Mouse (Mus musculus) layer of hippocampus, adult 2 months (tissue): ENCODE results near the gene Cyp46a1. TPM values are rescaled to one million over a fixed set of nuclear protein-coding genes. Genes with fewer than 3 reads are reported as not detected.

Experiments used
- DNase-seq, 2 experiments: peaks; one replicate each; pipeline ENCODE4 v3.0.0; 2022; ENCODE audit warnings: low spot score in 2 of 2
- H3K27ac ChIP-seq: fragments of 200-600 bp; 2 replicates; pipeline ENCODE4 v1.8.1; 2022
- H3K4me3 ChIP-seq: fragments of 200-600 bp; 2 replicates; pipeline ENCODE4 v1.8.1; 2022; ENCODE audit warnings: mild to moderate bottlenecking
- CTCF ChIP-seq: fragments of 200-600 bp; conservative IDR thresholded peaks from 2 replicates; pipeline ENCODE4 v1.8.1; 2022; ENCODE audit warnings: antibody characterized with exemption, mild to moderate bottlenecking, moderate library complexity
- total RNA-seq, 2 experiments: library from RNA; stranded (reverse); gene quantifications; 2 replicates each; pipeline ENCODE4 v1.2.3; 2021

Cyp46a1 gene
- total RNA-seq, 2 experiments from 2014 or later: 169 TPM

DNA sequence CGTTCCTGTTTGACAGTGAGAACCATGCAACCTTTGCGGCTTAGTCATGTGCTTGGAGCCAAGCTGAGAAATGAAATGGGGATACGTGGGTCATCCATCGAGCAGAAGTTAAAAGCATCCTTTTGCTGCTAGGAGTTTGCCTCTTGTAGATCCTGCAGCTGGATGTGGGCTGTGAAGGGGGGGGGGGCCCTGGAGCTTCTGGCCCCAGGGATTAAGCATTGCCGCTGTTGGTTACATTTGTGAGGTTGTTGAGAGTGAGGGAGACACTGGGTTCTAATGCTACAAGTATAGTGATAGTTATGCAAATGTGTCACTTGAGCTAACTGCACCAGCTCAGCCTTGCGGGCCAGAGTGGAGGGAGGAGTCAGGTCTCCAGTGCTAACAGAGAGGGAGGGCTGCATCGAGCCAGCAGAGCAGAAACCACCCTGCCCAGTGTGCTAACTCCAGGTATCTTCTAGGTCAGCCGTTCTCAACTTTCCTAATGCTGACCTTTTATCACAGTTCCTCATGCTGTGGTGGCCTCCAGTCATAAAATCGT, 16.9 kb upstream of the Cyp46a1 start:
- no peak overlapping the region for H3K27ac ChIP-seq
- TF ChIP-seq CTCF: no peak
- no peak overlapping the region for H3K4me3 ChIP-seq
- no peak for DNase-seq

DNA sequence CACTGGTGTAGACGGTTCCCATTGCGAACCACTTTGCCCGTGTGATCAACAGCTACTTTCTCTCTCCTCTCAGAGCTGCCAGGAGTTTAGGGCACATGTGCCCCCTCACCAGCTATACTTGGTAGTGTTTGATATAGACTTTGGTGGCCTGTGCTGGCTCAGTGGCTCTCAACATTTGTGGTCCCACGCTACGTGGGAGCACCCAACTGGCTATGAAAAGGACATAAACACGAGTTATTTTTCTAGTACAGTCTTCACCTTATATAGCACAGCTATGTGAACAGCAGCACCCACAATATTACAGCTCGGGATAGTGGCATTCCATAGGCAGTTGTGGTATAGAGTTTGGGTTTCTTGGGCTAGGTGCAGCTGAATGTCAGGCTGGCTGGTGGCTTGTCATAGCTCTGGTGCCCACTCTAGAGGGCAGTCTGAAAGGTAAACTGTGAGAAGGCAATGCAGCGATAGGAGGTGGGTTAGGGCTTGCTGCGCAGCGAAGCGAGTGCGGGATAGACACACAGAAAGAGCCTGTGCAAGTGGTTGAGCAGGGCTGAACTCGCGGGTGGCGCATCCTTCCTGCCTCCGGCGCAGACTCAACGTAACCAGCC, 16.3 kb upstream of the Cyp46a1 start:
- TF ChIP-seq CTCF: no peak
- no peak overlapping the region for H3K27ac ChIP-seq
- H3K4me3 ChIP-seq: no peak overlapping the region
- no peak for DNase-seq

GRCm38 (mm10) chr12:108318499-108318898, 15.7 kb upstream of the Cyp46a1 start:
- H3K4me3 ChIP-seq: no peak overlapping the region
- TF ChIP-seq CTCF: no peak
- no peak for DNase-seq
- H3K27ac ChIP-seq: no peak overlapping the region

DNA sequence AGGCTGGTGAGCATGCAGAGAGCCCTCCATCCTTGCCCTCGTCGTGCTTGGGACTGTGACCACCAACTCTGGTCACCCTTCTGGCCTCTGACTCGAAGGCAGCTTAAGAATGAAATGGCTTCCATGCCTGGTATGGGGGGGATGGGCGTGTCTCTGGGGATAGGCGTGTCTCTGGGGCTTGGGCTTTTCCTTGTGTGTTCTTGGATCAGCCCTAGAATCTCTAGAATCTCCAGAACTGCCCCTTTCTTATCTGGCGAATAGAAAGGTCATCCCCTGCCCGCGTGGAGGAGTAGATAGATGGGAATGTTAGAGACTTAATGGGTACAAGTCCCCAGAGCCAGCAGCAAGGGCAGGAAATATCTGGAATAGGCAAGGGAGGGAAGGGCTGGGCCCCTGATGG, 14.1 kb upstream of the Cyp46a1 start:
- H3K27ac ChIP-seq: no peak overlapping the region
- TF ChIP-seq CTCF: no peak
- no peak overlapping the region for H3K4me3 ChIP-seq
- DNase-seq: no peak

DNA sequence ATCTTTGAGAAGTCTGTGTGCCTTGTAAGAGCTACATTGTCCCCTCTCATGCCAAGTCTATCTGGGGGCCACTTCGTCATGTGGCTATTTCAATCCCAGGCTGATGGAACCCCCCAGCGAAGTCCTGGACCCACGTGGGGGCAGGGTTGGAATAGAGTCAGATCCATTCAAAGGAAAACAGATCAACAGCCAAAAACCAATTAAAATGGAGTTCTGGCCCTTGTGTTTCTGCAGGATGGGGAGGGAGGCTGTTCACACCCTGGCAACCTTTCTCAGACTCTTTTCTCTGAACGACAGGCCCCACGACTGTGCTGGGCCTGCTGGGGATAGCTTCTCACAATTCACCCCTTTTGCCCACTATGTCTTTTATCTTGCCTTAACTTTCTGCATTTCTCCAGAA, 7.8 kb upstream of the Cyp46a1 start:
- H3K27ac ChIP-seq: peak overlapping the region; percentile 97
- no peak for TF ChIP-seq CTCF
- peak; percentile 30 to 62 for DNase-seq
- no peak overlapping the region for H3K4me3 ChIP-seq

GRCm38 (mm10) chr12:108327889-108328491, 6.2 kb upstream of the Cyp46a1 start:
- Histone ChIP-seq H3K27ac (peak overlapping the region; percentile 97), H3K4me3 (peak overlapping the region; percentile 63)
- DNase-seq: peak; percentile 84 to 86
- no peak for TF ChIP-seq CTCF

GRCm38 (mm10) chr12:108333056-108333455, 1.1 kb upstream of the Cyp46a1 start:
- peak; percentile 97 for TF ChIP-seq CTCF
- peak; percentile 85 for DNase-seq
- H3K27ac ChIP-seq: peak overlapping the region; percentile 82
- H3K4me3 ChIP-seq: peak overlapping the region; percentile 66

- DNase-seq: peak in 1 of 2 experiments; percentile 28
- TF ChIP-seq CTCF: no peak
- H3K4me3 ChIP-seq: peak overlapping the region; percentile 66
- H3K27ac ChIP-seq: peak overlapping the region; percentile 82
Observed at GRCm38 (mm10) chr12:108333481-108333882, 699 bp upstream of the Cyp46a1 start.

GRCm38 (mm10) chr12:108334529-108334928, 348 bp downstream of the Cyp46a1 start:
- no peak for TF ChIP-seq CTCF
- Histone ChIP-seq H3K4me3 (peak overlapping the region; percentile 66), H3K27ac (peak overlapping the region; percentile 88)
- peak; percentile 30 for DNase-seq

DNA sequence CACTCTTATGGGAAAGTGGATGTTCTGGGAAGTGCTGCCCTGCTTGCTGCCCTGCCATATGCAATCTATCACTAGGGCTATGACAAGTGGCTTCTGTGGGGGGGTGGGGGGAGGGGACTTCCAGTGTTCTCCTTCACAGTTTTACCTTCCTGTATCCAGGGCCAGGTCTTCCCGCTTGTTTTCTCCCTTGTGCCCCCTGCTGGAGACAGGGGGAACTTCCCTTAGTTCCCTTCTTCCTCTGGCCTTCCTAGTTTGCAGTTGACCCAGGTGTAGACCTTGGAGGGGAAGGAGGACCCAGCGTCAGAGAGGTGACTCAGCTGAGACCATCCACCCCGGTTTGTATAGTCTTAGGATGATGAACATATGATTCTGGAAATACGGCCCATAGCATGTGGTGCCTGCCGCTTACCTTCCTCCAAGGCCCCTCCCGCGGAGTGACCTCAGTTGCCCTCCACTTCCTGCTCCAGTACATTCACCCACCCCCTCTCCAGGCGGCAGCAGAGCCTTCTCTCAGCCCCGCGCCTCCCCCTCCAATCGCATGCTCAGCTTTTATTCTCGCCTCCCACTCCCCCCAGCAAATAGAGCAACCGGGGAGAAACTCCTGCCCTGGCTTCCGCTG, 4.5 kb downstream of the Cyp46a1 start:
- Histone ChIP-seq H3K27ac (no peak overlapping the region), H3K4me3 (no peak overlapping the region)
- DNase-seq: peak; percentile 41 to 56
- TF ChIP-seq CTCF: peak; percentile 81

DNA sequence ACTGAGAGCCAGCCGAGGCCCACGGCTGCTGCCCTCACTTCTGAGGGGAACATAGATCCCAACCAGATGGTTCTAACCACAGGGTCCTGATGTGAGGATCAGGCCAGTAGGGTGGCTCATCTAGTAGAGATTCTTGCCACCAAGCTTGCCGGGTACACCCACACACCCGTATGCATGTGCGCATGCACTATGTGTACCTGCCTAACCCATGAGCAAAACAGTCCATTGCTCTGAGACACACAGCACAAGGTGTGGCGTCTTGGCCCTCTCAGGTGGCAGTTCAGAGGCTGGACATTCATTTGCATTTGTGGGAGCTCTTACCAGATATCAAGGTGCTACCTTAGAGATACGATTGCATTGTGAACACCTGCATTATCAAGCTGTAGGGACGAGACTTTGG, 14.0 kb downstream of the Cyp46a1 start:
- TF ChIP-seq CTCF: no peak
- Histone ChIP-seq H3K4me3 (no peak overlapping the region), H3K27ac (no peak overlapping the region)
- DNase-seq: no peak

- no peak overlapping the region for H3K27ac ChIP-seq
- no peak overlapping the region for H3K4me3 ChIP-seq
- DNase-seq: peak in 1 of 2 experiments; percentile 55
- TF ChIP-seq CTCF: no peak
Observed at GRCm38 (mm10) chr12:108349026-108349425, 14.8 kb downstream of the Cyp46a1 start.

GRCm38 (mm10) chr12:108350931-108351330, 16.8 kb downstream of the Cyp46a1 start:
- DNase-seq: no peak
- Histone ChIP-seq H3K27ac (no peak overlapping the region), H3K4me3 (no peak overlapping the region)
- no peak for TF ChIP-seq CTCF
